Mouse (Mus musculus): ENCODE results near the gene Prdm10. TPM values are rescaled to one million over a fixed set of nuclear protein-coding genes. Genes with fewer than 3 reads are reported as not detected.
A peak's percentile ranks its signal among the peaks of the same experiment; 100 is the strongest.

The Prdm10 gene
- polyA plus RNA-seq, 1 experiment from 2014 or later: 4.7 TPM

DNA sequence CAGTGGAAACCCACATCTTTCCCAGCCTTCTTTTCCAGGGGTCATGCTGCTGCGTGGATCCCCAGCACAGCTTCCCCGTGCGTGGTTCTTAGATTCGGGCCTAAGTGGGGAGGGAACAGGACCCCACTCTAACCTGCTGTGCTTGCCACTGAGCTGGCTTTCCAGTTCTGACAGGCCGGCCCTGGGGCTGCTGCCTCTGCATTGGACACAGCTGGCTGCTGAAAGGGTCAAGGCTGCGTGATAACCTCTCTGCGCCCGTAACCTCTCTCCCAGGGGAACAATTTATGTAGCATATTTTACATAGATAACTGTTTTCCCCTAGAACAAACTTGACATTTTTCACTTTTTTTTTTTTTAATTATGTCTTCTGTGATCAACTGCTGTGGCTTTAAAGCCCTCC, 84.7 kb downstream of the Prdm10 start:
- Histone ChIP-seq H3K4me1 (ENCODE audit: control insufficient read depth, insufficient read depth, low read length) (no peaks in the 10 kb centered on the region), H3K9ac (ENCODE audit: low read depth, low read length) (no peak overlapping the region), H3K36me3 (ENCODE audit: control insufficient read depth, insufficient read depth, low read length) (peaks cover 4% of the 10 kb centered on the region; the same call in 1 of the 2 replicates), H3K27me3 (ENCODE audit: control insufficient read depth, insufficient read depth, low read length) (no peaks in the 10 kb centered on the region), H3K27ac (ENCODE audit: low read depth, low read length) (no peak overlapping the region), H3K4me3 (ENCODE audit: low read depth, low read length) (no peak overlapping the region), H3K9me3 (replicated peaks; ENCODE audit: control insufficient read depth, low read length) (no peaks in the 10 kb centered on the region), H3K4me2 (no peak overlapping the region)
- 56% methylated on average over 8 of the region's 8 CpGs for WGBS (ENCODE audit: insufficient replicate concordance)
- ATAC-seq (replicated peaks; ENCODE audit: insufficient number of reproducible peaks, low FRiP score, low TSS enrichment): no peak

DNA sequence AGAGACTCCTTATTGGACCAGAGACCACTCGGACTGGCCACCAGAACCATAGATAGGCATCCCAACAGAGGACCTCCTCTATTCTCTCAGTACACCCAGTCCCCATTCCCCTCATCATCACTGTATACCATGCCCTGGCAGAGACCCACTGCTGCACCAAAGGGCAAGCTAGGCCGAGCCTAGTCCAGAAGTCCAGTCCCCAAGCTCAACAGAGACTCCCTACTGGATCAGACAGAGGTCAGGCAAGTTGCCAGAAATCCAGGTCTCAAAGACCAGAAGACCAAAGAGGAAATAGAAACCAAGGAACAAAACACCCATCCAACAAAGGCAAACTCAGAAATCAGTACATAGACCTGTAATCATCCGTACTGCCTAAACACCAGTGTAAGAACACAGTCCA, 91.4 kb downstream of the Prdm10 start:
- Histone ChIP-seq H3K27ac (ENCODE audit: low read depth, low read length) (no peak overlapping the region), H3K4me1 (ENCODE audit: control insufficient read depth, insufficient read depth, low read length) (no peaks in the 10 kb centered on the region), H3K9me3 (replicated peaks; ENCODE audit: control insufficient read depth, low read length) (no peaks in the 10 kb centered on the region), H3K4me3 (ENCODE audit: low read depth, low read length) (no peak overlapping the region), H3K4me2 (no peak overlapping the region), H3K27me3 (ENCODE audit: control insufficient read depth, insufficient read depth, low read length) (no peaks in the 10 kb centered on the region), H3K9ac (ENCODE audit: low read depth, low read length) (no peak overlapping the region), H3K36me3 (ENCODE audit: control insufficient read depth, insufficient read depth, low read length) (peaks cover 5% of the 10 kb centered on the region; the same call in 1 of the 2 replicates)
- ATAC-seq (replicated peaks; ENCODE audit: insufficient number of reproducible peaks, low FRiP score, low TSS enrichment): no peak
- WGBS (ENCODE audit: insufficient replicate concordance): 88% methylated on average over 3 of the region's 3 CpGs

DNA sequence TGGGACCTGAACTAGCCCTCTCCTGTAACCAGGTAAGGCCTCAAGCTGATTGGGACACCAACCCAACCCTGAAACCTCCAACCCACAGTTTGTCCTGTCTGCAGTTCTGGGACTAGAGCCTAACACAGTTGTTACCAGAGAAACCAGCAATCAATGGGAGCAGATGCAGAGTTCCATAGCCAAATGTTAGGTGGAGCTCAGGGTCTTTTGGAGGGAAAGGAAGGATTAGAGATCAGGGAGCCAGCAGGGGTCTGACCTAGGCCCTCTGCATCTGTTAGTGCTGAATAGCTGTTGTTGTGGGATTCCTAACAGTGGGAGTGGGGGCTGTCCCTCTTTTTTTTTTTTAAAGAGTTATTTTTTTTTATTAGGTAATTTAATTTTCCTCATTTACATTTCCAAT, 96.3 kb downstream of the Prdm10 start:
- no peak for ATAC-seq (replicated peaks; ENCODE audit: insufficient number of reproducible peaks, low FRiP score, low TSS enrichment)
- Histone ChIP-seq H3K9me3 (replicated peaks; ENCODE audit: control insufficient read depth, low read length) (no peaks in the 10 kb centered on the region), H3K4me2 (no peak overlapping the region)

DNA sequence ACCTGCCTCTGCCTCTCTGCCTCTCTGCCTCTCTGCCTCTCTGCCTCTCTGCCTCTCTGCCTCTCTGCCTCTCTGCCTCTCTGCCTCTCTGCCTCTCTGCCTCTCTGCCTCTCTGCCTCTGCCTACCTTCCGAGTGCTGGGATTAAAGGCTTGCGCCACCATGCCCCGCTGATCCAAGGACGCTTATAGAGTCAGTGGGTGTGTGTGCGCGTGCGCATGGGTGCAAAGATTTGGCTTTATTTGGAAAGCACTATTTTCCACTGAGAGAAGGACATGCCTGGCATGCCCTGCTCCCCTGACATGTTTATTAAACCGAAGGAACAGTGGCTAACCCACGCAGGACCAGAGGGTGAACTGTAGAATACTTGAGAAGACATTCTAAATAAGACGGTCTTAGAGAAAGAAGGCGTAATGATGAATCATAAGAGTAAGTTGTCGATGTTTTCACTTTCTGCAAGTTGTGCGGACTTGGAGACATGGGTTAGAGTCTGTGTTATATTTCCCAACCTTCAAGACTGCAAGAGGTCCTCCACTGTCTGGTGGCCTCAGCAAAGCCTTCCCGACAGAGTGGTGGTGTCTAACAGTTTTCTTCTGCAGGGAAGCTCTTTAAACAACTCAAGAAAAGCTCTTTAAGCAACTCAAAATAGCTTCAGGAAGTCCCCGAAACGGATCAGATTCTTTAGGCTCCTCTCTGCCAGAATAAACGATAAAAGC, 104.6 kb downstream of the Prdm10 start:
- Histone ChIP-seq H3K36me3 (ENCODE audit: control insufficient read depth, insufficient read depth, low read length) (no peaks in the 10 kb centered on the region), H3K4me3 (ENCODE audit: low read depth, low read length) (no peak overlapping the region), H3K4me2 (peak overlapping the region; percentile 76; the same call in 1 of the 2 replicates), H3K9ac (ENCODE audit: low read depth, low read length) (no peak overlapping the region), H3K27me3 (ENCODE audit: control insufficient read depth, insufficient read depth, low read length) (no peaks in the 10 kb centered on the region), H3K4me1 (ENCODE audit: control insufficient read depth, insufficient read depth, low read length) (peaks cover 6% of the 10 kb centered on the region), H3K27ac (ENCODE audit: low read depth, low read length) (no peak overlapping the region), H3K9me3 (replicated peaks; ENCODE audit: control insufficient read depth, low read length) (no peaks in the 10 kb centered on the region)
- 75% methylated on average over 17 of the region's 17 CpGs for WGBS (ENCODE audit: insufficient replicate concordance)
- ATAC-seq (replicated peaks; ENCODE audit: insufficient number of reproducible peaks, low FRiP score, low TSS enrichment): no peak

More for the DNA sequence above, 96.3 kb downstream of the Prdm10 start:
- 0 out of 2 replicates have a peak, but pooled peaks cover 2% of the 10 kb centered on the region for H3K36me3 ChIP-seq (ENCODE audit: control insufficient read depth, insufficient read depth, low read length)
- H3K9ac ChIP-seq (ENCODE audit: low read depth, low read length): no peak overlapping the region
- H3K27me3 ChIP-seq (ENCODE audit: control insufficient read depth, insufficient read depth, low read length): no peaks in the 10 kb centered on the region
- no peaks in the 10 kb centered on the region for H3K4me1 ChIP-seq (ENCODE audit: control insufficient read depth, insufficient read depth, low read length)
- H3K4me3 ChIP-seq (ENCODE audit: low read depth, low read length): no peak overlapping the region
- H3K27ac ChIP-seq (ENCODE audit: low read depth, low read length): no peak overlapping the region

DNA sequence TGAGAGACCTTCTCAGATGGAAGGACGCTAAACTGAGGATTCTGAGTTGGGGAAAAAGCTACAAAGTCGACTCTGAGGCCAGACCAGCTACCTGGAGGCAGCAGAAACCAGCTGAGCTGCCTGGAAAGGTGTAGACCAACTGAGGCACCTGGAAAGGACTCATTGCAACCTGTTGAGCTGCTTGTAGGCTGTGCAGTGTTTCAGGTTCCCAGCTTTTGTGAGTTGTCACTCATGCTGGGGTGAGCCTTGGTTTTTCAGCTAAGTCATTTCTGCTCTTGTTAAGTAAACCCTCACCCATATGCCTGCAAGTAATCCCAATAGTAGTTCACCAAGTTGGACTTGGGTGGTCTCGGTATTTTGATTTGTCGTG, 105.1 kb downstream of the Prdm10 start:
- peak overlapping the region; percentile 76 for H3K4me2 ChIP-seq
- H3K4me1 ChIP-seq (ENCODE audit: control insufficient read depth, insufficient read depth, low read length): peaks cover 6% of the 10 kb centered on the region
- no peak overlapping the region for H3K27ac ChIP-seq (ENCODE audit: low read depth, low read length)
- H3K27me3 ChIP-seq (ENCODE audit: control insufficient read depth, insufficient read depth, low read length): no peaks in the 10 kb centered on the region
- H3K36me3 ChIP-seq (ENCODE audit: control insufficient read depth, insufficient read depth, low read length): peaks cover 1% of the 10 kb centered on the region; the same call in 1 of the 2 replicates
- no peaks in the 10 kb centered on the region for H3K9me3 ChIP-seq (replicated peaks; ENCODE audit: control insufficient read depth, low read length)
- 0 out of 2 replicates have a peak, but pooled peaks have one; percentile 10 for ATAC-seq (replicated peaks; ENCODE audit: insufficient number of reproducible peaks, low FRiP score, low TSS enrichment)
- WGBS (ENCODE audit: insufficient replicate concordance): 21% methylated on average over 4 of the region's 4 CpGs
- H3K9ac ChIP-seq (ENCODE audit: low read depth, low read length): peak overlapping the region; percentile 93
- peak overlapping the region; percentile 96 for H3K4me3 ChIP-seq (ENCODE audit: low read depth, low read length)

GRCm38 (mm10) chr9:31385947-31386354, 105.6 kb downstream of the Prdm10 start, which contains the start of gene Nfrkb:
Nfrkb (plus strand) TSS chr9:31386192.
- ATAC-seq (replicated peaks; ENCODE audit: insufficient number of reproducible peaks, low FRiP score, low TSS enrichment): peak; percentile 95
- Histone ChIP-seq H3K36me3 (ENCODE audit: control insufficient read depth, insufficient read depth, low read length) (peaks cover 2% of the 10 kb centered on the region; the same call in 1 of the 2 replicates), H3K9me3 (replicated peaks; ENCODE audit: control insufficient read depth, low read length) (no peaks in the 10 kb centered on the region), H3K27ac (ENCODE audit: low read depth, low read length) (peak within 1 kb of the TSS; percentile 35; the same call in 1 of the 2 replicates), H3K4me3 (ENCODE audit: low read depth, low read length) (peak within 1 kb of the TSS; percentile 96), H3K27me3 (ENCODE audit: control insufficient read depth, insufficient read depth, low read length) (no peaks in the 10 kb centered on the region), H3K4me1 (ENCODE audit: control insufficient read depth, insufficient read depth, low read length) (peaks cover 6% of the 10 kb centered on the region), H3K4me2 (peak within 1 kb of the TSS; percentile 76), H3K9ac (ENCODE audit: low read depth, low read length) (peak within 1 kb of the TSS; percentile 93)
- under 1% methylated on average over 45 of the region's 46 CpGs for WGBS (ENCODE audit: insufficient replicate concordance)

- Histone ChIP-seq H3K9ac (ENCODE audit: low read depth, low read length) (peak overlapping the region; percentile 93), H3K4me1 (ENCODE audit: control insufficient read depth, insufficient read depth, low read length) (peaks cover 6% of the 10 kb centered on the region), H3K9me3 (replicated peaks; ENCODE audit: control insufficient read depth, low read length) (no peaks in the 10 kb centered on the region), H3K27me3 (ENCODE audit: control insufficient read depth, insufficient read depth, low read length) (no peaks in the 10 kb centered on the region), H3K4me2 (peak overlapping the region; percentile 76), H3K36me3 (ENCODE audit: control insufficient read depth, insufficient read depth, low read length) (peaks cover 2% of the 10 kb centered on the region; the same call in 1 of the 2 replicates), H3K4me3 (ENCODE audit: low read depth, low read length) (peak overlapping the region; percentile 96), H3K27ac (ENCODE audit: low read depth, low read length) (peak overlapping the region; percentile 35; the same call in 1 of the 2 replicates)
- 11% methylated on average over 40 of the region's 44 CpGs for WGBS (ENCODE audit: insufficient replicate concordance)
- ATAC-seq (replicated peaks; ENCODE audit: insufficient number of reproducible peaks, low FRiP score, low TSS enrichment): peak; percentile 71
These were observed 106.2 kb downstream of the Prdm10 start for GRCm38 (mm10) chr9:31386368-31387180.

GRCm38 (mm10) chr9:31387206-31387605, 106.9 kb downstream of the Prdm10 start:
- Histone ChIP-seq H3K4me2 (peak overlapping the region; percentile 76), H3K4me3 (ENCODE audit: low read depth, low read length) (peak overlapping the region; percentile 96), H3K27ac (ENCODE audit: low read depth, low read length) (no peak overlapping the region), H3K27me3 (ENCODE audit: control insufficient read depth, insufficient read depth, low read length) (no peaks in the 10 kb centered on the region), H3K4me1 (ENCODE audit: control insufficient read depth, insufficient read depth, low read length) (peaks cover 6% of the 10 kb centered on the region), H3K9ac (ENCODE audit: low read depth, low read length) (no peak overlapping the region), H3K9me3 (replicated peaks; ENCODE audit: control insufficient read depth, low read length) (no peaks in the 10 kb centered on the region), H3K36me3 (ENCODE audit: control insufficient read depth, insufficient read depth, low read length) (peaks cover 7% of the 10 kb centered on the region)
- 82% methylated on average over 5 of the region's 5 CpGs for WGBS (ENCODE audit: insufficient replicate concordance)
- no peak for ATAC-seq (replicated peaks; ENCODE audit: insufficient number of reproducible peaks, low FRiP score, low TSS enrichment)
